Mouse (Mus musculus): ENCODE results near the gene Fbxl17. TPM values are rescaled to one million over a fixed set of nuclear protein-coding genes. Genes with fewer than 3 reads are reported as not detected.

Fbxl17 gene
- total and polyA plus RNA-seq, 3 experiments: 5.0 to 9.7 TPM; not detected in 1

- H3K9me3 ChIP-seq (replicated peaks; ENCODE audit: insufficient read depth, low read length): no peaks in the 10 kb centered on the region
- H3K4me1 ChIP-seq (ENCODE audit: control insufficient read depth in 1 of 2, insufficient read depth in 2 of 2, low read length in 2 of 2): no peaks in the 10 kb centered on the region
- H3K9ac ChIP-seq (ENCODE audit: control insufficient read depth, low read depth, low read length, poor library complexity, severe bottlenecking): no peak overlapping the region
- H3K4me3 ChIP-seq (ENCODE audit: control insufficient read depth in 1 of 2, insufficient read depth in 1 of 2, low read depth in 2 of 2, low read length in 2 of 2): no peak overlapping the region
- H3K79me2 ChIP-seq (ENCODE audit: control insufficient read depth, insufficient read depth, low read length, poor library complexity): no peaks in the 10 kb centered on the region
- no peaks in the 10 kb centered on the region for H3K36me3 ChIP-seq (ENCODE audit: control insufficient read depth in 1 of 2, insufficient read depth in 2 of 2, low read length in 2 of 2)
- no peaks in the 10 kb centered on the region for H3K27me3 ChIP-seq (ENCODE audit: control insufficient read depth in 1 of 2, insufficient read depth in 2 of 2, low read length in 2 of 2)
- no peak overlapping the region for H3K27ac ChIP-seq (ENCODE audit: control insufficient read depth, low read depth, low read length)
- TF ChIP-seq UBTF (IDR thresholded peaks at IDR 0.05; ENCODE audit: borderline replicate concordance, insufficient read depth, low read depth, low read length) (no peak), MAZ (IDR thresholded peaks at IDR 0.05; ENCODE audit: low read depth, low read length) (no peak), E2F4 (IDR thresholded peaks at IDR 0.05; ENCODE audit: borderline replicate concordance, low read depth, low read length) (no peak), POLR2AphosphoS2 (IDR thresholded peaks at IDR 0.05; ENCODE audit: low read length) (no peak), KAT2A (conservative IDR thresholded peaks at IDR 0.05; ENCODE audit: low read depth, low read length) (no peak), ETS1 (IDR thresholded peaks at IDR 0.05; ENCODE audit: low read depth, low read length) (no peak), MYC (IDR thresholded peaks at IDR 0.05; ENCODE audit: low read depth, low read length) (no peak), POLR2A (IDR thresholded peaks at IDR 0.05; ENCODE audit: control insufficient read depth in 1 of 2, insufficient read depth in 1 of 2, low read depth in 1 of 2, low read length in 2 of 2, poor library complexity in 1 of 2) (no peak), SIN3A (IDR thresholded peaks at IDR 0.05; ENCODE audit: low read length) (no peak), ELF1 (IDR thresholded peaks at IDR 0.05; ENCODE audit: low read depth, low read length) (no peak), TBP (IDR thresholded peaks at IDR 0.05; ENCODE audit: low read depth, low read length) (no peak), CHD2 (IDR thresholded peaks at IDR 0.05; ENCODE audit: low read length) (no peak), NRF1 (IDR thresholded peaks at IDR 0.05; ENCODE audit: insufficient read depth, low read depth, low read length, poor library complexity, severe bottlenecking) (no peak), GABPA (IDR thresholded peaks at IDR 0.05; ENCODE audit: low read depth, low read length) (no peak)
- DNase-seq (ENCODE audit: low read depth, low spot score): no peak
Observed at GRCm38 (mm10) chr17:63240021-63240730, 259.6 kb downstream of the Fbxl17 start.

- no peaks in the 10 kb centered on the region for H3K4me1 ChIP-seq (ENCODE audit: control insufficient read depth in 1 of 2, insufficient read depth in 2 of 2, low read length in 2 of 2)
- H3K27me3 ChIP-seq (ENCODE audit: control insufficient read depth in 1 of 2, insufficient read depth in 2 of 2, low read length in 2 of 2): no peaks in the 10 kb centered on the region
- TF ChIP-seq GATA1 (IDR thresholded peaks at IDR 0.05; ENCODE audit: low read depth, low read length) (no peak), BHLHE40 (IDR thresholded peaks at IDR 0.05; ENCODE audit: borderline replicate concordance, low read depth, low read length) (no peak), EP300 (IDR thresholded peaks at IDR 0.05; ENCODE audit: low read depth in 1 of 2, low read length in 2 of 2) (no peak), E2F4 (IDR thresholded peaks at IDR 0.05; ENCODE audit: borderline replicate concordance, low read depth, low read length) (no peak), ZNF384 (IDR thresholded peaks at IDR 0.05; ENCODE audit: low read depth, low read length) (no peak), HCFC1 (IDR thresholded peaks at IDR 0.05; ENCODE audit: low read depth, low read length) (no peak), ZC3H11A (IDR thresholded peaks at IDR 0.05; ENCODE audit: low read depth, low read length) (no peak), MXI1 (IDR thresholded peaks at IDR 0.05; ENCODE audit: low read depth, low read length) (no peak)
- H3K79me2 ChIP-seq (ENCODE audit: control insufficient read depth, insufficient read depth, low read length, poor library complexity): no peaks in the 10 kb centered on the region
- H3K27ac ChIP-seq (ENCODE audit: control insufficient read depth, low read depth, low read length): no peak overlapping the region
- H3K9me3 ChIP-seq (replicated peaks; ENCODE audit: insufficient read depth, low read length): no peaks in the 10 kb centered on the region
- no peak overlapping the region for H3K9ac ChIP-seq (ENCODE audit: control insufficient read depth, low read depth, low read length, poor library complexity, severe bottlenecking)
- no peaks in the 10 kb centered on the region for H3K36me3 ChIP-seq (ENCODE audit: control insufficient read depth in 1 of 2, insufficient read depth in 2 of 2, low read length in 2 of 2)
- no peak overlapping the region for H3K4me3 ChIP-seq (ENCODE audit: control insufficient read depth in 1 of 2, insufficient read depth in 1 of 2, low read depth in 2 of 2, low read length in 2 of 2)
- no peak for DNase-seq (ENCODE audit: low read depth, low spot score)
Observed at GRCm38 (mm10) chr17:63236846-63237245, 263.0 kb downstream of the Fbxl17 start.

Measured in MEL (cell line).